Mouse (Mus musculus) CH12.LX (cell line): Measurements from ENCODE around the gene Meioc.

Experiments used
- CTCF ChIP-seq, 2 experiments: IDR thresholded peaks in 1 of 2; conservative IDR thresholded peaks in 1 of 2; 2 replicates each; pipeline ENCODE4 v1.5.1; 2011 to 2012; ENCODE audit warnings: low read depth in 2 of 2, low read length in 2 of 2, improper control_type of control experiment in 1 of 2, inconsistent platforms in 1 of 2, mild to moderate bottlenecking in 1 of 2, moderate library complexity in 1 of 2
- MAZ ChIP-seq: IDR thresholded peaks from 2 replicates; pipeline ENCODE4 v1.6.1; 2012; ENCODE audit warnings: low read depth, mild to moderate bottlenecking, inconsistent platforms, low read length, improper control_type of control experiment, moderate library complexity
- NELFE ChIP-seq: IDR thresholded peaks from 2 replicates; pipeline ENCODE4 v1.6.1; 2011; ENCODE audit warnings: low read depth, low read length, improper control_type of control experiment
- ZNF384 ChIP-seq: IDR thresholded peaks from 2 replicates; pipeline ENCODE4 v1.6.1; 2012; ENCODE audit warnings: low read depth, low read length, improper control_type of control experiment, inconsistent platforms

GRCm38 (mm10) chr11:102725574-102725973, 62.1 kb downstream of the Meioc start:
- TF ChIP-seq NELFE (no peak), MAZ (no peak), ZNF384 (no peak), CTCF (conservative IDR thresholded peaks at IDR 0.05 in 1 of 2, IDR thresholded peaks at IDR 0.05 in 1 of 2; ENCODE audit: low read depth in 2 of 2, low read length in 2 of 2) (peak in 1 of 2 experiments; percentile 56; a peak in 2 of 4 replicates)
